Mouse (Mus musculus) right cerebral cortex, postnatal 14 days (tissue): ENCODE results near the gene Olfr1370.
"Not testable (repeated sequence)": the region's sequence is repeated elsewhere in the genome, so short reads cannot be mapped to it uniquely, and the experiment has no call there.

Source experiments
- DNase-seq: peaks from one replicate; pipeline ENCODE4 v3.0.0; 2022

Olfr1370 gene

GRCm38 (mm10) chr13:21074847-21075246 lies at the start of gene Olfr1370:
TSS of gene Olfr1370 (minus strand) at chr13:21074947.
- DNase-seq: no peak

- no peak for DNase-seq
Measured at GRCm38 (mm10) chr13:21114121-21114520, 39.4 kb upstream of the Olfr1370 start.

GRCm38 (mm10) chr13:21111183-21111582 lies 36.4 kb upstream of the Olfr1370 start, which contains the start of gene Olfr1369-ps1:
TSS of gene Olfr1369-ps1 (plus strand) at chr13:21111483.
- DNase-seq: not testable (repeated sequence)

- DNase-seq: no peak
Measured at GRCm38 (mm10) chr13:21110441-21110840, 35.7 kb upstream of the Olfr1370 start.

GRCm38 (mm10) chr13:21109759-21110158 lies 35.0 kb upstream of the Olfr1370 start:
- no peak for DNase-seq

- DNase-seq: no peak
Measured at GRCm38 (mm10) chr13:21082686-21083085, 7.9 kb upstream of the Olfr1370 start.

GRCm38 (mm10) chr13:21066021-21066420 lies 8.7 kb downstream of the Olfr1370 start:
- DNase-seq: no peak

GRCm38 (mm10) chr13:21050118-21050517 lies 24.6 kb downstream of the Olfr1370 start:
- DNase-seq: no peak

GRCm38 (mm10) chr13:21040589-21041199 lies 34.1 kb downstream of the Olfr1370 start:
- no peak for DNase-seq

GRCm38 (mm10) chr13:21035981-21036380 lies 38.8 kb downstream of the Olfr1370 start:
- no peak for DNase-seq

- DNase-seq: no peak
Measured at GRCm38 (mm10) chr13:21035011-21035410, 39.7 kb downstream of the Olfr1370 start.

GRCm38 (mm10) chr13:21033176-21033575 lies 41.6 kb downstream of the Olfr1370 start:
- DNase-seq: peak; percentile 26

- DNase-seq: no peak
Measured at GRCm38 (mm10) chr13:21024831-21025230, 49.9 kb downstream of the Olfr1370 start.
